Mouse (Mus musculus): Measurements from ENCODE around the gene Rarg.

- TF ChIP-seq CTCF (IDR thresholded peaks at IDR 0.05; ENCODE audit: low read depth) (no peak), EP300 (optimal IDR thresholded peaks at IDR 0.05) (no peak)
Measured at GRCm38 (mm10) chr15:102207351-102207750, 50.0 kb downstream of the Rarg start.
